Mouse (Mus musculus): ENCODE data around the gene Pts. TPM values are rescaled to one million over a fixed set of nuclear protein-coding genes. Genes with fewer than 3 reads are reported as not detected.

Gene Pts
- polyA plus RNA-seq (2012; rRNA removed), result 51.2 and 57.0 TPM in 2 replicates

GRCm38 (mm10) chr9:50528293-50528892 lies at the start of gene Pts:
Gene Pts (minus strand): TSS chr9:50528724.
- peak; percentile 97 for DNase-seq
- under 1% methylated on average over 54 of the region's 54 CpGs for WGBS
- H3K27ac ChIP-seq (ENCODE audit: insufficient read depth, low read length), result peak within 1 kb of the TSS; percentile 63; the same call in 1 of the 2 replicates
- H3K4me1 ChIP-seq (ENCODE audit: control insufficient read depth, insufficient read depth, low read length), result no peaks in the 10 kb centered on the region
- no peaks in the 10 kb centered on the region for H3K27me3 ChIP-seq (ENCODE audit: control insufficient read depth, insufficient read depth, low read length)
- peak within 1 kb of the TSS; percentile 92 for H3K4me3 ChIP-seq (replicated peaks; ENCODE audit: insufficient read depth, low read depth, low read length)
- TF ChIP-seq CTCF (IDR thresholded peaks at IDR 0.05; ENCODE audit: borderline replicate concordance, insufficient read depth, low read depth, low read length) (peak; percentile 89), POLR2A (IDR thresholded peaks at IDR 0.05; ENCODE audit: borderline replicate concordance, insufficient read depth, low read length) (peak; percentile 84)

- no peak for TF ChIP-seq POLR2A (IDR thresholded peaks at IDR 0.05; ENCODE audit: borderline replicate concordance, insufficient read depth, low read length)
- TF ChIP-seq CTCF (IDR thresholded peaks at IDR 0.05; ENCODE audit: borderline replicate concordance, insufficient read depth, low read depth, low read length), result no peak
- DNase-seq, result no peak
- no peaks in the 10 kb centered on the region for H3K27me3 ChIP-seq (ENCODE audit: control insufficient read depth, insufficient read depth, low read length)
- H3K27ac ChIP-seq (ENCODE audit: insufficient read depth, low read length), result no peak overlapping the region
- H3K4me1 ChIP-seq (ENCODE audit: control insufficient read depth, insufficient read depth, low read length), result no peaks in the 10 kb centered on the region
- WGBS, result 76% methylated on average over 10 of the region's 10 CpGs
- H3K4me3 ChIP-seq (replicated peaks; ENCODE audit: insufficient read depth, low read depth, low read length), result no peak overlapping the region
Measured at GRCm38 (mm10) chr9:50569599-50570525, 41.3 kb upstream of the Pts start.

GRCm38 (mm10) chr9:50567881-50568280 lies 39.4 kb upstream of the Pts start:
- DNase-seq, result no peak
- Histone ChIP-seq H3K4me3 (replicated peaks; ENCODE audit: insufficient read depth, low read depth, low read length) (no peak overlapping the region), H3K4me1 (ENCODE audit: control insufficient read depth, insufficient read depth, low read length) (no peaks in the 10 kb centered on the region), H3K27ac (ENCODE audit: insufficient read depth, low read length) (no peak overlapping the region), H3K27me3 (ENCODE audit: control insufficient read depth, insufficient read depth, low read length) (no peaks in the 10 kb centered on the region)
- TF ChIP-seq CTCF (IDR thresholded peaks at IDR 0.05; ENCODE audit: borderline replicate concordance, insufficient read depth, low read depth, low read length), result no peak
- TF ChIP-seq POLR2A (IDR thresholded peaks at IDR 0.05; ENCODE audit: borderline replicate concordance, insufficient read depth, low read length), result no peak
- 40% methylated on average over 2 of the region's 2 CpGs for WGBS

GRCm38 (mm10) chr9:50567372-50567771 lies 38.8 kb upstream of the Pts start:
- Histone ChIP-seq H3K4me3 (replicated peaks; ENCODE audit: insufficient read depth, low read depth, low read length) (no peak overlapping the region), H3K4me1 (ENCODE audit: control insufficient read depth, insufficient read depth, low read length) (no peaks in the 10 kb centered on the region), H3K27me3 (ENCODE audit: control insufficient read depth, insufficient read depth, low read length) (no peaks in the 10 kb centered on the region), H3K27ac (ENCODE audit: insufficient read depth, low read length) (no peak overlapping the region)
- no peak for TF ChIP-seq POLR2A (IDR thresholded peaks at IDR 0.05; ENCODE audit: borderline replicate concordance, insufficient read depth, low read length)
- WGBS, result 89% methylated on average over 4 of the region's 4 CpGs
- no peak for DNase-seq

- DNase-seq, result no peak
- Histone ChIP-seq H3K27me3 (ENCODE audit: control insufficient read depth, insufficient read depth, low read length) (no peaks in the 10 kb centered on the region), H3K4me3 (replicated peaks; ENCODE audit: insufficient read depth, low read depth, low read length) (no peak overlapping the region), H3K4me1 (ENCODE audit: control insufficient read depth, insufficient read depth, low read length) (no peaks in the 10 kb centered on the region), H3K27ac (ENCODE audit: insufficient read depth, low read length) (no peak overlapping the region)
- 91% methylated on average over 4 of the region's 4 CpGs for WGBS
- TF ChIP-seq POLR2A (IDR thresholded peaks at IDR 0.05; ENCODE audit: borderline replicate concordance, insufficient read depth, low read length), result no peak
- TF ChIP-seq CTCF (IDR thresholded peaks at IDR 0.05; ENCODE audit: borderline replicate concordance, insufficient read depth, low read depth, low read length), result no peak
Measured at GRCm38 (mm10) chr9:50565940-50566339, 37.4 kb upstream of the Pts start.

- TF ChIP-seq CTCF (IDR thresholded peaks at IDR 0.05; ENCODE audit: borderline replicate concordance, insufficient read depth, low read depth, low read length) (no peak), POLR2A (IDR thresholded peaks at IDR 0.05; ENCODE audit: borderline replicate concordance, insufficient read depth, low read length) (no peak)
- Histone ChIP-seq H3K4me3 (replicated peaks; ENCODE audit: insufficient read depth, low read depth, low read length) (no peak overlapping the region), H3K4me1 (ENCODE audit: control insufficient read depth, insufficient read depth, low read length) (no peaks in the 10 kb centered on the region), H3K27ac (ENCODE audit: insufficient read depth, low read length) (no peak overlapping the region), H3K27me3 (ENCODE audit: control insufficient read depth, insufficient read depth, low read length) (no peaks in the 10 kb centered on the region; the same call in 1 of the 2 replicates)
- 37% methylated on average over 7 of the region's 7 CpGs for WGBS
- no peak for DNase-seq
Measured at GRCm38 (mm10) chr9:50565173-50565572, 36.6 kb upstream of the Pts start.

- no peaks in the 10 kb centered on the region; the same call in 1 of the 2 replicates for H3K27me3 ChIP-seq (ENCODE audit: control insufficient read depth, insufficient read depth, low read length)
- 84% methylated on average over 2 of the region's 2 CpGs for WGBS
- no peak overlapping the region for H3K4me3 ChIP-seq (replicated peaks; ENCODE audit: insufficient read depth, low read depth, low read length)
- no peaks in the 10 kb centered on the region for H3K4me1 ChIP-seq (ENCODE audit: control insufficient read depth, insufficient read depth, low read length)
- no peak overlapping the region for H3K27ac ChIP-seq (ENCODE audit: insufficient read depth, low read length)
- TF ChIP-seq POLR2A (IDR thresholded peaks at IDR 0.05; ENCODE audit: borderline replicate concordance, insufficient read depth, low read length) (no peak), CTCF (IDR thresholded peaks at IDR 0.05; ENCODE audit: borderline replicate concordance, insufficient read depth, low read depth, low read length) (no peak)
- no peak for DNase-seq
Measured at GRCm38 (mm10) chr9:50561918-50562360, 33.4 kb upstream of the Pts start.
